14 mouse cellular contexts compared by ENCODE assay signal in genomic region chr1:182254618-182255017, GRCm38 (mm10). TPM values are rescaled to one million over a fixed set of nuclear protein-coding genes. Genes with fewer than 3 reads are reported as not detected.
DNase-seq lines count a peak whose midpoint lies in the region; ATAC-seq and TF ChIP-seq lines count a peak whose summit lies in the region.
"Had no signal": no experiment of that assay in that cellular context is flagged by ENCODE, and none has a peak within 500 bp of the region (broad histone marks: within the 10 kb centered on the region; RNA-seq: fewer than 3 reads in every experiment).

No protein-coding gene starts in this region.

- DNase-seq in A20 (ENCODE audit: low read depth, low spot score) (peak; percentile 42), CH12.LX (ENCODE audit: extremely low read depth) (peak; percentile 58)
- no peak for DNase-seq in liver, postnatal 0 days
- DNase-seq in spleen, adult 2 months (ENCODE audit: low read depth in 1 of 2, low spot score in 2 of 2), result peak; percentile 42 to 63
- no peak for DNase-seq in cerebellum, postnatal 25 days
- DNase-seq: adrenal gland, postnatal 36 days; cerebellum, adult 9-10 months had no signal

- TF ChIP-seq EP300 in CH12.LX (IDR thresholded peaks at IDR 0.05; ENCODE audit: low read length), result no peak
- no peak for TF ChIP-seq EP300 in liver, postnatal 0 days (IDR thresholded peaks at IDR 0.05; ENCODE audit: low read depth)

- H3K36me3 ChIP-seq in CH12.LX (replicated peaks in 1 of 2; ENCODE audit: control insufficient read depth in 1 of 2, insufficient read depth in 1 of 2, low read length in 1 of 2), result no peaks in the 10 kb centered on the region
- no peaks in the 10 kb centered on the region for H3K36me3 ChIP-seq in liver, postnatal 0 days (replicated peaks; ENCODE audit: insufficient read depth, low read length)
- no peaks in the 10 kb centered on the region for H3K36me3 ChIP-seq in spleen, adult 2 months (ENCODE audit: control insufficient read depth, insufficient read depth, low read length)
- H3K36me3 ChIP-seq in forebrain, embryonic 16.5 days (ENCODE audit: control insufficient read depth, insufficient read depth), result no peaks in the 10 kb centered on the region
- H3K36me3 ChIP-seq in neural tube, embryonic 15.5 days, result no peaks in the 10 kb centered on the region
- H3K36me3 ChIP-seq: embryonic facial prominence, embryonic 15.5 days; heart, embryonic 12.5 days had no signal

- H3K4me3 ChIP-seq in CH12.LX (replicated peaks in 1 of 3; ENCODE audit: low read depth in 2 of 3, low read length in 2 of 3, poor library complexity in 1 of 3), result peak overlapping the region in 1 of 3 experiments; percentile 43
- no peak overlapping the region for H3K4me3 ChIP-seq in liver, postnatal 0 days (ENCODE audit: low read depth, low read length)
- H3K4me3 ChIP-seq in spleen, adult 2 months (ENCODE audit: extremely low read depth, insufficient read depth, insufficient read length), result peak overlapping the region; percentile 50; the same call in 1 of the 2 replicates
- H3K4me3 ChIP-seq in forebrain, embryonic 16.5 days (replicated peaks; ENCODE audit: low read length), result no peak overlapping the region
- H3K4me3 ChIP-seq in neural tube, embryonic 15.5 days (replicated peaks), result no peak overlapping the region
- H3K4me3 ChIP-seq: embryonic facial prominence, embryonic 15.5 days; heart, embryonic 12.5 days had no signal

- dilution Hi-C loops in CH12.LX (cut with MboI; ENCODE audit: extremely low pct_ligation_motif_present, extremely low pct_unique_long_range_greater_than_20kb, low sequenced_read_pairs), result no loop called here

- no peak for TF ChIP-seq POLR2A in CH12.LX (IDR thresholded peaks at IDR 0.05; ENCODE audit: low read depth, low read length)
- TF ChIP-seq POLR2A in spleen, adult 2 months (IDR thresholded peaks at IDR 0.05; ENCODE audit: low read depth, low read length), result peak; percentile 48; the same call in 1 of the 2 replicates

- H3K4me1 ChIP-seq in CH12.LX (ENCODE audit: control insufficient read depth in 1 of 2, insufficient read depth in 2 of 2), result peaks cover 21 to 40% of the 10 kb centered on the region in 2 experiments
- H3K4me1 ChIP-seq in liver, postnatal 0 days (ENCODE audit: insufficient read depth), result peaks cover 6% of the 10 kb centered on the region
- peaks cover 9% of the 10 kb centered on the region; the same call in 1 of the 2 replicates for H3K4me1 ChIP-seq in spleen, adult 2 months (ENCODE audit: control insufficient read depth, insufficient read depth, insufficient read length)
- no peaks in the 10 kb centered on the region; the same call in 1 of the 2 replicates for H3K4me1 ChIP-seq in forebrain, embryonic 16.5 days (replicated peaks; ENCODE audit: control insufficient read depth, insufficient read depth, low read length)
- H3K4me1 ChIP-seq in neural tube, embryonic 15.5 days, result no peaks in the 10 kb centered on the region
- H3K4me1 ChIP-seq: embryonic facial prominence, embryonic 15.5 days had no signal

- H3K79me2 ChIP-seq in CH12.LX (replicated peaks; ENCODE audit: control insufficient read depth, extremely low read depth, insufficient read depth, poor library complexity, severe bottlenecking), result no peaks in the 10 kb centered on the region

- TF ChIP-seq RAD21 in CH12.LX (IDR thresholded peaks at IDR 0.05; ENCODE audit: low read depth, low read length), result no peak

- no peaks in the 10 kb centered on the region for H3K27me3 ChIP-seq in CH12.LX (replicated peaks)
- H3K27me3 ChIP-seq in liver, postnatal 0 days (ENCODE audit: insufficient read depth, low read length), result no peaks in the 10 kb centered on the region
- H3K27me3 ChIP-seq in spleen, adult 2 months (ENCODE audit: control insufficient read depth, insufficient read depth, low read length), result no peaks in the 10 kb centered on the region
- H3K27me3 ChIP-seq in forebrain, embryonic 16.5 days (replicated peaks; ENCODE audit: control insufficient read depth, insufficient read depth, low read length), result no peaks in the 10 kb centered on the region
- H3K27me3 ChIP-seq in neural tube, embryonic 15.5 days (replicated peaks), result no peaks in the 10 kb centered on the region
- H3K27me3 ChIP-seq: embryonic facial prominence, embryonic 15.5 days; heart, embryonic 12.5 days had no signal

- peak; percentile 46 for ATAC-seq in liver, postnatal 0 days
- ATAC-seq in cerebellum, adult (ENCODE audit: insufficient number of reproducible peaks, low FRiP score, low TSS enrichment), result no peak
- no peak for ATAC-seq in forebrain, embryonic 16.5 days
- ATAC-seq in neural tube, embryonic 15.5 days (ENCODE audit: low FRiP score), result no peak
- ATAC-seq: hindbrain, embryonic 16.5 days had no signal

- WGBS in liver, postnatal 0 days (ENCODE audit: insufficient replicate concordance), result 44% methylated on average over 8 of the region's 8 CpGs
- WGBS in spleen, adult 2 months, result 10% methylated on average over 8 of the region's 8 CpGs
- WGBS in forebrain, embryonic 16.5 days, result 93% methylated on average over 8 of the region's 8 CpGs
- 93% methylated on average over 8 of the region's 8 CpGs for WGBS in neural tube, embryonic 15.5 days

- peak overlapping the region; percentile 22; the same call in 1 of the 2 replicates for H3K27ac ChIP-seq in CH12.LX (ENCODE audit: insufficient read depth, low read depth)
- peak overlapping the region; percentile 69 for H3K27ac ChIP-seq in liver, postnatal 0 days (ENCODE audit: low read depth)
- H3K27ac ChIP-seq in spleen, adult 2 months (ENCODE audit: insufficient read depth, low read length), result peak overlapping the region; percentile 94
- H3K27ac ChIP-seq in forebrain, embryonic 16.5 days (ENCODE audit: low read length), result no peak overlapping the region
- no peak overlapping the region for H3K27ac ChIP-seq in neural tube, embryonic 15.5 days (replicated peaks)
- H3K27ac ChIP-seq: embryonic facial prominence, embryonic 15.5 days had no signal

- 0 out of 2 replicates have a peak overlapping the region, but pooled peaks have one; percentile 12 for H3K9ac ChIP-seq in CH12.LX (ENCODE audit: insufficient read depth, low read depth)
- no peak overlapping the region for H3K9ac ChIP-seq in liver, postnatal 0 days (replicated peaks)
- no peak overlapping the region for H3K9ac ChIP-seq in forebrain, embryonic 16.5 days (replicated peaks; ENCODE audit: low read depth, low read length)
- H3K9ac ChIP-seq in neural tube, embryonic 15.5 days (replicated peaks), result no peak overlapping the region
- H3K9ac ChIP-seq: embryonic facial prominence, embryonic 15.5 days; heart, embryonic 12.5 days had no signal

- no peaks in the 10 kb centered on the region for H3K9me3 ChIP-seq in CH12.LX (replicated peaks; ENCODE audit: low read length)
- H3K9me3 ChIP-seq in liver, postnatal 0 days (ENCODE audit: low read length), result no peaks in the 10 kb centered on the region
- no peaks in the 10 kb centered on the region for H3K9me3 ChIP-seq in forebrain, embryonic 16.5 days (ENCODE audit: control insufficient read depth, low read length)
- H3K9me3 ChIP-seq in neural tube, embryonic 15.5 days (replicated peaks), result no peaks in the 10 kb centered on the region
- H3K9me3 ChIP-seq: embryonic facial prominence, embryonic 15.5 days had no signal

- in situ Hi-C loops in CH12.LX (cut with MboI; ENCODE audit: low pct_ligation_motif_present, low pct_unique_long_range_greater_than_20kb, low sequenced_read_pairs), result no loop called here

- TF ChIP-seq CTCF in CH12.LX (conservative IDR thresholded peaks at IDR 0.05 in 1 of 2, IDR thresholded peaks at IDR 0.05 in 1 of 2; ENCODE audit: low read depth in 2 of 2, low read length in 2 of 2), result no peak
- TF ChIP-seq CTCF in liver, postnatal 0 days (IDR thresholded peaks at IDR 0.05; ENCODE audit: low read depth), result no peak
- no peak for TF ChIP-seq CTCF in spleen, adult 2 months (IDR thresholded peaks at IDR 0.05; ENCODE audit: extremely low read depth, insufficient read depth, insufficient read length, insufficient replicate concordance)

- H3K4me2 ChIP-seq in CH12.LX (ENCODE audit: insufficient read depth, low read depth, poor library complexity, severe bottlenecking), result peak overlapping the region; percentile 65
- H3K4me2 ChIP-seq in liver, postnatal 0 days (ENCODE audit: low read depth, low read length), result 0 out of 2 replicates have a peak overlapping the region, but pooled peaks have one; percentile 10
- H3K4me2 ChIP-seq in forebrain, embryonic 16.5 days (ENCODE audit: low read length), result no peak overlapping the region
- no peak overlapping the region for H3K4me2 ChIP-seq in neural tube, embryonic 15.5 days
- H3K4me2 ChIP-seq: embryonic facial prominence, embryonic 15.5 days; heart, embryonic 12.5 days; midbrain, embryonic 11.5 days had no signal

TF ChIP-seq in CH12.LX, 34 proteins besides CTCF, POLR2A, EP300 and RAD21:
- TF ChIP-seq MAFK (IDR thresholded peaks at IDR 0.05; ENCODE audit: insufficient replicate concordance, low read length) (no peak), MYC (IDR thresholded peaks at IDR 0.05; ENCODE audit: low read depth, low read length) (peak; percentile 80), MAX (IDR thresholded peaks at IDR 0.05; ENCODE audit: low read length) (peak; percentile 42; the same call in 1 of the 2 replicates), NRF1 (IDR thresholded peaks at IDR 0.05; ENCODE audit: low read depth, low read length) (no peak)

RNA-seq across cellular contexts. Expression of gene Degs1, which starts 28.0 kb away (rescaled TPM):
- total RNA-seq in CH12.LX (2012; rRNA removed) (54.2 and 57.8 TPM in 2 replicates), CH12.LX (2014; rRNA removed) (124 TPM in 2 replicates)
- 89.3 and 117 TPM in 2 replicates for polyA plus RNA-seq in CH12.LX (2012; ENCODE audit: insufficient read length, low read depth)
- polyA plus RNA-seq in liver, postnatal 0 days (2015; fragmentation: Nextera tagmentation; extraction: Ambion mirVana), result 96.4 and 96.8 TPM in 2 replicates
- polyA plus RNA-seq in spleen, adult 2 months (2012; rRNA removed), result 29.1 and 34.6 TPM in 2 replicates
- polyA plus RNA-seq in forebrain, embryonic 16.5 days (2015; fragmentation: Nextera tagmentation; extraction: Ambion mirVana), result 62.7 and 72.0 TPM in 2 replicates
- polyA plus RNA-seq in neural tube, embryonic 15.5 days (2015; fragmentation: Nextera tagmentation; extraction: Ambion mirVana), result 101 and 108 TPM in 2 replicates

Comparison
In these comparisons a context has a peak if more than half of its experiments do, and no peak if none do; other contexts are left out.
1. DNase-seq: peak in A20 (single experiment), CH12.LX (single experiment) and spleen, adult 2 months (2 of 2); none in liver, postnatal 0 days (single experiment) and cerebellum, postnatal 25 days (0 of 2).
2. H3K27ac ChIP-seq: peak in CH12.LX (single experiment), liver, postnatal 0 days (single experiment) and spleen, adult 2 months (single experiment); none in forebrain, embryonic 16.5 days (single experiment) and neural tube, embryonic 15.5 days (single experiment).
3. H3K4me2 ChIP-seq: peak in CH12.LX (single experiment) and liver, postnatal 0 days (single experiment); none in forebrain, embryonic 16.5 days (single experiment) and neural tube, embryonic 15.5 days (single experiment).